Mouse (Mus musculus) heart, postnatal 4 days (tissue): ENCODE data around the gene Eva1a. TPM values are rescaled to one million over a fixed set of nuclear protein-coding genes. Genes with fewer than 3 reads are reported as not detected.

Experiments used
- DNase-seq: peaks from one replicate; pipeline ENCODE4 v3.0.0; 2021
- total RNA-seq, 2 experiments: library from RNA; stranded (reverse); gene quantifications; 2 replicates each; pipeline ENCODE4 v1.2.3; 2021

Gene Eva1a
- total RNA-seq, 2 experiments from 2014 or later: 7.1 to 8.8 TPM

- DNase-seq: no peak
These were observed 88.9 kb downstream of the Eva1a start for GRCm38 (mm10) chr6:82129630-82130217.

DNA sequence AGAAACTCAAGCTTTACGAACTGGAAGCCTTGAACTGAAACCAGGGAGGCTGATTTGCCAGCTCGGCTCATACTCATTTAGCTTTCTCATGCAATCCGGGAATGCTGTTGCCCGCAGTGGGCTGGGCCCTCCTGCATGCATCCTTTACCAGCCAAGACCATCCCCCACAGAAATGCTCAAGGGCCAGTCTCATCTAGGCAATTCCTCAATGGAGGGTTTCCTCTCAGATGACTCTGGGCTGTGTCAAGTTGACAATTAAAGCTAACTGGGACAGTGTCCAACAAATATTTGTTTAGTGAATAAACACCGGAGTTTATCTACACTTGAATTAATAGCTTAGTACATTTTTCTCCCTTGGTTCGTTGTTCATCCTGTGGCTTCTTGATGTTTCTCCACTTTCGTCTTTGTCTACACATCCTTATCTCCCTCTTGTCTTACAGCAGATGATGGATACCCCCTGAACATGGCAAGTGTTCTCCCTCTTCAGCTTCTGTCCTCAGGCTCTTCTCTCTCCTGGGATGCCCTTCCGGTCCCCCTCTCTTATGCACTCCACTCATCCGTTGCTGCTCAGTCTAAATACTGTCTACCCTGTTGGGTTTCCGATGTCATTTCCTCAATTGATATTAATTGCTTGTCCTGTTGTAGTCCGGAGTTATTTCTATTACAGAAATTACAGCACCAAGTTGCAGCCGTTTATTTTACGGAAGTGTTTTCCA lies 92.2 kb downstream of the Eva1a start:
- no peak for DNase-seq

- DNase-seq: no peak
These were observed 92.7 kb downstream of the Eva1a start for GRCm38 (mm10) chr6:82133592-82133978.

DNA sequence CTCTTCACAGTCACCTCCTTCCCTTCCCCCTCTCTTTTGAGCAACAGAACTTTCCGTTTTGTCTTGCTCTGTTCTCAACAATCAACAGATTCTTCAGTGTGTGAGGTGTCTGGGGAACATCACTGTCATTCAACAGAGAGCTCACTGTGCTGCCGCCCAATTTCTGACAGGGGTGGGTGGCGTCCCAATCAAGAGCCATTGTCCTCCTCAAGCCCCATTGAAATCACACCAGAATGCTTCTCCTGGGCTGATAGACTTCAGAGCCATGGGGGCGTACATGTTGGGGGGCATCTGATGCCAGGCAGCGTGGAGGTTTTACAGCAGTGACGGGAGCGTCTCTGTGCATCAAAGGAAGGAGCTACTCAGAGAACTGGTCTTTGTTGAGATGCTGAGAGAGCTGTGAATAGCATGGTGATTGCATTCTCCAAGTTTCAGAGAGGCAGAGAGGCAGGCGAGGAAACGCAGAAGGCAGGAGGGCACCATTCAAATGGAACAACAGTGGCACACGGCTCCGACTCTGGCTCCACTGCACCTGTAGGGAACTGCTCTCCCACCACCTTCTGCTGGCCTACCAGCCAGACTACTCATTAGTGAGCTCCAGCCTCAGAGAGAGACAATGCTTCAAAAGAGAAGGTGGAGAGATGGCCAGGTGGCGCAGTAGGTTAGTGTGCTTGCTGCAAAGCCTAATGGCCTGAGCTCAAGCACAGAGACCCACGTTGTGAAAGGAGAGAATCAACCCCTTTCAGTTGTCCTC lies 95.3 kb downstream of the Eva1a start:
- no peak for DNase-seq

Other genes starting within 250 kb of the Eva1a start
- gene Gcfc2, start 117.4 kb upstream of the Eva1a start, total RNA-seq: 1 to 10 TPM; 5.3 to 7.4 TPM
- gene Mrpl19, start 75.1 kb upstream of the Eva1a start, total RNA-seq: 10 to 100 TPM; 42.7 to 45.2 TPM